Mouse (Mus musculus) kidney, embryonic 16.5 days (tissue): ENCODE data around the gene Acss2. TPM values are rescaled to one million over a fixed set of nuclear protein-coding genes. Genes with fewer than 3 reads are reported as not detected.

Experiments
- ATAC-seq: fragments of 200-750 bp; cut with Nextera tagmentation; 2 replicates; pipeline ENCODE4 v1.8.0; 2017; ENCODE audit warnings: moderate TSS enrichment; ENCODE audit not compliant: low FRiP score, low TSS enrichment
- H3K27ac ChIP-seq: fragments of 300-500 bp; sonication (generic); 2 replicates; pipeline ENCODE4 v1.5.1; 2014; ENCODE audit warnings: low read length
- H3K27me3 ChIP-seq: fragments of 300-500 bp; sonication (generic); 2 replicates; pipeline ENCODE4 v1.6.1; 2014; ENCODE audit warnings: low read length, control low read depth, mixed read lengths; ENCODE audit not compliant: insufficient read depth
- H3K36me3 ChIP-seq: fragments of 300-500 bp; sonication (generic); 2 replicates; pipeline ENCODE4 v1.6.1; 2014; ENCODE audit warnings: low read length, control low read depth, mixed read lengths; ENCODE audit not compliant: insufficient read depth
- H3K4me1 ChIP-seq: fragments of 300-500 bp; sonication (generic); 2 replicates; pipeline ENCODE4 v1.6.1; 2014; ENCODE audit warnings: low read length, control low read depth, mixed read lengths; ENCODE audit not compliant: insufficient read depth
- H3K4me2 ChIP-seq: fragments of 300-500 bp; sonication (generic); replicated peaks from 2 replicates; pipeline ENCODE4 v1.6.1; 2014; ENCODE audit warnings: low read depth, low read length
- H3K4me3 ChIP-seq: fragments of 300-500 bp; sonication (generic); 2 replicates; pipeline ENCODE4 v1.5.1; 2014; ENCODE audit warnings: mild to moderate bottlenecking, low read length
- H3K9ac ChIP-seq: fragments of 300-500 bp; sonication (generic); replicated peaks from 2 replicates; pipeline ENCODE4 v1.6.1; 2014; ENCODE audit warnings: low read length
- H3K9me3 ChIP-seq: fragments of 300-500 bp; sonication (generic); 2 replicates; pipeline ENCODE4 v1.6.1; 2016; ENCODE audit warnings: low read length, control low read depth
- WGBS: fragments of 180-500 bp; shearing (Covaris S2); extraction: QIAGEN DNeasy Blood & Tissue Kit; methylation state at CpG from one replicate; pipeline ENCODE4 v1.1.7; 2014; 5-methylcytosine and 5-hydroxymethylcytosine counted together
- polyA plus RNA-seq: library from polyadenylated mRNA; unstranded; fragments of >200 nt; fragmentation: Nextera tagmentation; extraction: Ambion mirVana; gene quantifications from 2 replicates; pipeline ENCODE4 v1.2.1, GENCODE M21; 2015

The Acss2 gene
- polyA plus RNA-seq, 1 experiment from 2014 or later = 16.0 TPM

GRCm38 (mm10) chr2:155585082-155585481, 67.3 kb downstream of the Acss2 start:
- Histone ChIP-seq H3K4me1 (no peaks in the 10 kb centered on the region), H3K9me3 (no peaks in the 10 kb centered on the region), H3K27me3 (no peaks in the 10 kb centered on the region), H3K36me3 (no peaks in the 10 kb centered on the region), H3K9ac (no peak overlapping the region), H3K4me3 (no peak overlapping the region), H3K4me2 (no peak overlapping the region), H3K27ac (no peak overlapping the region)
- no peak for ATAC-seq
- 86% methylated on average over 9 of the region's 9 CpGs for WGBS

GRCm38 (mm10) chr2:155585486-155585885, 67.7 kb downstream of the Acss2 start:
- no peak for ATAC-seq
- H3K4me3 ChIP-seq = no peak overlapping the region
- H3K27me3 ChIP-seq = no peaks in the 10 kb centered on the region
- H3K36me3 ChIP-seq = no peaks in the 10 kb centered on the region
- no peak overlapping the region for H3K4me2 ChIP-seq
- H3K9ac ChIP-seq = no peak overlapping the region
- no peaks in the 10 kb centered on the region for H3K9me3 ChIP-seq
- no peak overlapping the region for H3K27ac ChIP-seq
- WGBS = 61% methylated on average over 10 of the region's 10 CpGs
- H3K4me1 ChIP-seq = no peaks in the 10 kb centered on the region

- H3K4me3 ChIP-seq = no peak overlapping the region
- no peak overlapping the region for H3K27ac ChIP-seq
- H3K36me3 ChIP-seq = no peaks in the 10 kb centered on the region
- no peaks in the 10 kb centered on the region for H3K27me3 ChIP-seq
- ATAC-seq = no peak
- 66% methylated on average over 3 of the region's 3 CpGs for WGBS
- peaks cover 11% of the 10 kb centered on the region for H3K4me1 ChIP-seq
- H3K9me3 ChIP-seq = no peaks in the 10 kb centered on the region
- no peak overlapping the region for H3K9ac ChIP-seq
- H3K4me2 ChIP-seq = no peak overlapping the region
Measured at GRCm38 (mm10) chr2:155588136-155588535, 70.4 kb downstream of the Acss2 start.

- H3K36me3 ChIP-seq = no peaks in the 10 kb centered on the region
- no peak overlapping the region for H3K9ac ChIP-seq
- H3K27me3 ChIP-seq = no peaks in the 10 kb centered on the region
- H3K4me3 ChIP-seq = no peak overlapping the region
- ATAC-seq = no peak
- H3K27ac ChIP-seq = no peak overlapping the region
- no peaks in the 10 kb centered on the region for H3K9me3 ChIP-seq
- 79% methylated on average over 6 of the region's 6 CpGs for whole genome bisulfite sequencing
- peaks cover 11% of the 10 kb centered on the region for H3K4me1 ChIP-seq
- H3K4me2 ChIP-seq = no peak overlapping the region
Measured at GRCm38 (mm10) chr2:155589521-155589920, 71.8 kb downstream of the Acss2 start.

- Histone ChIP-seq H3K36me3 (no peaks in the 10 kb centered on the region), H3K4me3 (no peak overlapping the region), H3K9me3 (no peaks in the 10 kb centered on the region), H3K27me3 (no peaks in the 10 kb centered on the region), H3K4me1 (peaks cover 11% of the 10 kb centered on the region), H3K27ac (no peak overlapping the region), H3K9ac (0 out of 2 replicates have a peak overlapping the region, but pooled peaks have one; percentile 82), H3K4me2 (no peak overlapping the region)
- 89% methylated on average over 2 of the region's 2 CpGs for WGBS
- no peak for ATAC-seq
Measured at GRCm38 (mm10) chr2:155590876-155591275, 73.1 kb downstream of the Acss2 start.

- Histone ChIP-seq H3K36me3 (no peaks in the 10 kb centered on the region), H3K9ac (peak overlapping the region; percentile 82), H3K4me3 (peak overlapping the region; percentile 67), H3K4me1 (peaks cover 11% of the 10 kb centered on the region), H3K4me2 (peak overlapping the region; percentile 81), H3K27ac (peak overlapping the region; percentile 89), H3K27me3 (no peaks in the 10 kb centered on the region), H3K9me3 (no peaks in the 10 kb centered on the region)
- WGBS = 1% methylated on average over 6 of the region's 6 CpGs
- ATAC-seq = peak; percentile 10; the same call in 1 of the 2 replicates
Measured at GRCm38 (mm10) chr2:155591676-155592075, 73.9 kb downstream of the Acss2 start.

- H3K27me3 ChIP-seq = no peaks in the 10 kb centered on the region
- no peaks in the 10 kb centered on the region for H3K36me3 ChIP-seq
- peak within 1 kb of the TSS; percentile 89 for H3K27ac ChIP-seq
- peak; percentile 94 for ATAC-seq
- under 1% methylated on average over 53 of the region's 53 CpGs for WGBS
- H3K4me3 ChIP-seq = peak within 1 kb of the TSS; percentile 67
- H3K9ac ChIP-seq = peak within 1 kb of the TSS; percentile 82
- no peaks in the 10 kb centered on the region for H3K9me3 ChIP-seq
- H3K4me1 ChIP-seq = peaks cover 11% of the 10 kb centered on the region
- peak within 1 kb of the TSS; percentile 81 for H3K4me2 ChIP-seq
Measured at GRCm38 (mm10) chr2:155592137-155592853, 74.5 kb downstream of the Acss2 start, which contains the start of gene Gss. TSS of gene Gss (minus strand) at chr2:155592810.

GRCm38 (mm10) chr2:155592854-155593283, 75.1 kb downstream of the Acss2 start:
- Histone ChIP-seq H3K4me3 (peak overlapping the region; percentile 67), H3K9ac (peak overlapping the region; percentile 78), H3K36me3 (no peaks in the 10 kb centered on the region), H3K9me3 (no peaks in the 10 kb centered on the region), H3K4me2 (peak overlapping the region; percentile 81), H3K27ac (peak overlapping the region; percentile 71), H3K27me3 (no peaks in the 10 kb centered on the region), H3K4me1 (peaks cover 11% of the 10 kb centered on the region)
- WGBS = under 1% methylated on average over 9 of the region's 9 CpGs
- ATAC-seq = no peak

- ATAC-seq = no peak
- Histone ChIP-seq H3K4me2 (no peak overlapping the region), H3K27me3 (no peaks in the 10 kb centered on the region), H3K4me3 (no peak overlapping the region), H3K36me3 (no peaks in the 10 kb centered on the region), H3K4me1 (peaks cover 11% of the 10 kb centered on the region), H3K27ac (no peak overlapping the region), H3K9ac (no peak overlapping the region), H3K9me3 (no peaks in the 10 kb centered on the region)
- 85% methylated on average over 6 of the region's 6 CpGs for WGBS
Measured at GRCm38 (mm10) chr2:155595516-155595915, 77.8 kb downstream of the Acss2 start.

- no peaks in the 10 kb centered on the region for H3K36me3 ChIP-seq
- WGBS = 72% methylated on average over 3 of the region's 3 CpGs
- H3K9ac ChIP-seq = no peak overlapping the region
- no peak overlapping the region for H3K4me3 ChIP-seq
- no peak; the same call in 1 of the 2 replicates for ATAC-seq
- no peak overlapping the region for H3K4me2 ChIP-seq
- H3K27me3 ChIP-seq = no peaks in the 10 kb centered on the region
- H3K27ac ChIP-seq = no peak overlapping the region
- no peaks in the 10 kb centered on the region for H3K9me3 ChIP-seq
- H3K4me1 ChIP-seq = peaks cover 4% of the 10 kb centered on the region; the same call in 1 of the 2 replicates
Measured at GRCm38 (mm10) chr2:155603707-155604106, 86.0 kb downstream of the Acss2 start.
